Mouse (Mus musculus) neural tube, embryonic 12.5 days (tissue): Measurements from ENCODE around the gene Cpne5. TPM values are rescaled to one million over a fixed set of nuclear protein-coding genes. Genes with fewer than 3 reads are reported as not detected.

Source experiments
- ATAC-seq: fragments of 200-750 bp; cut with Nextera tagmentation; 2 replicates; pipeline ENCODE4 v1.8.0; 2017; ENCODE audit warnings: low read depth, mild to moderate bottlenecking, moderate TSS enrichment, moderate library complexity; ENCODE audit not compliant: low FRiP score
- H3K27ac ChIP-seq: fragments of 300-500 bp; sonication (generic); 2 replicates; pipeline ENCODE4 v1.5.1; 2016
- H3K27me3 ChIP-seq: fragments of 300-500 bp; sonication (generic); replicated peaks from 2 replicates; pipeline ENCODE4 v1.6.1; 2016; ENCODE audit warnings: mild to moderate bottlenecking
- H3K36me3 ChIP-seq: fragments of 300-500 bp; sonication (generic); 2 replicates; pipeline ENCODE4 v1.6.1; 2016; ENCODE audit warnings: mild to moderate bottlenecking
- H3K4me1 ChIP-seq: fragments of 300-500 bp; sonication (generic); 2 replicates; pipeline ENCODE4 v1.6.1; 2016
- H3K4me2 ChIP-seq: fragments of 300-500 bp; sonication (generic); replicated peaks from 2 replicates; pipeline ENCODE4 v1.6.1; 2016; ENCODE audit warnings: mild to moderate bottlenecking
- H3K4me3 ChIP-seq: fragments of 300-500 bp; sonication (generic); 2 replicates; pipeline ENCODE4 v1.5.1; 2016
- H3K9ac ChIP-seq: fragments of 300-500 bp; sonication (generic); 2 replicates; pipeline ENCODE4 v1.6.1; 2016; ENCODE audit warnings: mild to moderate bottlenecking
- H3K9me3 ChIP-seq: fragments of 300-500 bp; sonication (generic); 2 replicates; pipeline ENCODE4 v1.6.1; 2016; ENCODE audit warnings: mild to moderate bottlenecking
- WGBS: fragments of 180-500 bp; shearing (Covaris S2); methylation state at CpG from one replicate; pipeline ENCODE4 v1.1.7; 2016; 5-methylcytosine and 5-hydroxymethylcytosine counted together
- polyA plus RNA-seq: library from polyadenylated mRNA; unstranded; fragments of >200 nt; fragmentation: Nextera tagmentation; extraction: Ambion mirVana; gene quantifications from 2 replicates; pipeline ENCODE4 v1.2.1, GENCODE M21; 2016

Gene Cpne5
- polyA plus RNA-seq, 1 experiment from 2014 or later: 7.0 TPM

DNA sequence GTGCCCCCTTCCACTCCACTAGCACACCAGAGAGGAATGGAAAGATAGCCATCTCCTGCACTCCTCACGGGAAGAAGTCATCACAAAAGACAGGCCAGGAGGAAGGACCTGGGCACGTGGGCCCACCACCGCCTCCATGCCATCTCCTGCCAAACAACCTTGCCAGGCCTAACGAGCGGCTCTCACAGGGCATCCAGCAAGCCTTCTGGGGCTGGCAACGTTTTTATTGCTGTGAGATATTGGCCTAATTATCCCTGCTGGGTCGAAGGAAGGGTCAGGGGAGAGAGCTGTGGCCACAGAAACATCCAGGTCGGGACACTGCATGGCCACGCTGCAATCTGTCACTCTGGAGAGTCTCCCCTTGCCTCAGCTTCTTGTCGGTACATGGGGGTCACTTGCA lies 6.9 kb downstream of the Cpne5 start:
- H3K4me3 ChIP-seq: no peak overlapping the region
- no peaks in the 10 kb centered on the region for H3K9me3 ChIP-seq
- no peak overlapping the region for H3K27ac ChIP-seq
- peaks cover 5% of the 10 kb centered on the region for H3K27me3 ChIP-seq
- WGBS: 60% methylated on average over 10 of the region's 10 CpGs
- H3K4me1 ChIP-seq: no peaks in the 10 kb centered on the region
- H3K36me3 ChIP-seq: no peaks in the 10 kb centered on the region
- no peak overlapping the region for H3K4me2 ChIP-seq
- ATAC-seq: no peak
- no peak overlapping the region for H3K9ac ChIP-seq

- ATAC-seq: no peak
- WGBS: 79% methylated on average over 14 of the region's 14 CpGs
Measured at GRCm38 (mm10) chr17:29220631-29221030, 17.3 kb downstream of the Cpne5 start.

DNA sequence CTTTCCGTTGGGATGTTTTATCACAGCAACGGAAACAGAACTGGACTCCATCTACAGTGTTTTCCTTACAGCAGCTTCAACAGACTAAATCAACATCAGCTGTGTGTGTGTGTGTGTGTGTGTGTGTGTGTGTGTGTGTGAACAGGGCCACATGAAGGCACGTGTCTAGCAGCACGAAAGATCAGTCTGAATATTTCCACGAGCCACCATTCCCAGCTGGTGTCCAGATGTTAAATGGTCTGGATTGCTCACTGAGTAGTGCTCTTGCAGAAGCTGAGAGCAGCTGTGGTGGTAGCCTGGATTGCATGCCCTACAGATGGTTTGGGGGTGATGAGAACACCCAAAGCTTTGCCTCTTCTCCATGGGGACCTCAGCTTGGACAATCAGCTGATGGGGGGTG lies 19.9 kb downstream of the Cpne5 start:
- Histone ChIP-seq H3K4me2 (no peak overlapping the region), H3K27me3 (no peaks in the 10 kb centered on the region), H3K9me3 (no peaks in the 10 kb centered on the region), H3K27ac (no peak overlapping the region), H3K4me3 (no peak overlapping the region), H3K9ac (no peak overlapping the region), H3K4me1 (peaks cover 24% of the 10 kb centered on the region), H3K36me3 (no peaks in the 10 kb centered on the region)
- ATAC-seq: no peak
- 66% methylated on average over 5 of the region's 5 CpGs for WGBS

More at GRCm38 (mm10) chr17:29220631-29221030, 17.3 kb downstream of the Cpne5 start:
- Histone ChIP-seq H3K4me3 (no peak overlapping the region), H3K9ac (no peak overlapping the region), H3K9me3 (no peaks in the 10 kb centered on the region), H3K4me1 (peaks cover 4% of the 10 kb centered on the region), H3K4me2 (no peak overlapping the region), H3K36me3 (no peaks in the 10 kb centered on the region), H3K27ac (no peak overlapping the region), H3K27me3 (no peaks in the 10 kb centered on the region)

DNA sequence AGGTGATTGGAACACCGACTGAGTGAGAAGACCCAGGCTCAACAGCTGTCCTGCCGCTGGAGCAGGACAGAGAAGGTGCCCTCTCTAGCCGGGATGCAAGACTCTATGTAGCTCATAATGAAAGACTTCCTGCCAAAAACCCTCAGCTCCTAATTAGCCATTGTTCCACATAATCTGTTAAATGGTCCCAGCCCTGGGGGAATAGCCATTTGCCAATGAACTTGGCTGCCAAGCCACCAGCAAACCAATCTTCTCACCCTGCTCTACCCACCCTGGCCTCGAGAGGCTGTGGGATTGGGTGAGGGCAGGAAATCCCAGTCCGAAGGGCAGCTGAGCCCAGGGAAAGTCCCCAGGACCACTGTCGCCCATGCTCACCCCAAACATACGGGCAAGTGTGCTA lies 21.9 kb downstream of the Cpne5 start:
- H3K9ac ChIP-seq: no peak overlapping the region
- no peak overlapping the region for H3K4me2 ChIP-seq
- no peak overlapping the region for H3K4me3 ChIP-seq
- H3K27me3 ChIP-seq: no peaks in the 10 kb centered on the region
- H3K9me3 ChIP-seq: no peaks in the 10 kb centered on the region
- no peak overlapping the region for H3K27ac ChIP-seq
- no peak for ATAC-seq
- WGBS: 72% methylated on average over 7 of the region's 7 CpGs
- H3K4me1 ChIP-seq: peaks cover 26% of the 10 kb centered on the region
- H3K36me3 ChIP-seq: no peaks in the 10 kb centered on the region

DNA sequence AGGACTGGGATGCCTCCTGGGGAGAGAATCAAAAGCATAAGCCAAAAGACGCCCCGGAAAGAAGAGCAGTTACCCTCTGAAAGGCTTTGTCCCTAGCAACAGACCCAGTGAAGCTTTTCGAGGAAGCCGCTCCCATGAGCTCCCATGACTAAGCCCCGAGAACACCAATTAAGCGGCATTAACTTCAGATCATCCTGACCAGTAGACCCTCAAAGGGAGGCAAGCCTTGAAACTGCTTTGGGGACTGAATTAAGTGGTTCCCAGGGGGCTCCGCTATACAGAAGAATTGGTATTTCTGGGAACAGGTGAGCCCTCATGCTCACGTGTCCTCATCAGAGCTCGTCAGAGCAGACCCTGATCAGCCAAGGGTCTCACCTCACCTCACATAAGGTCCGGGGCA lies 23.3 kb downstream of the Cpne5 start:
- Histone ChIP-seq H3K4me3 (no peak overlapping the region), H3K27ac (no peak overlapping the region), H3K4me1 (peaks cover 26% of the 10 kb centered on the region), H3K9ac (no peak overlapping the region), H3K36me3 (no peaks in the 10 kb centered on the region), H3K4me2 (peak overlapping the region; percentile 49; the same call in 1 of the 2 replicates), H3K27me3 (no peaks in the 10 kb centered on the region), H3K9me3 (no peaks in the 10 kb centered on the region)
- ATAC-seq: no peak
- 28% methylated on average over 10 of the region's 10 CpGs for WGBS

DNA sequence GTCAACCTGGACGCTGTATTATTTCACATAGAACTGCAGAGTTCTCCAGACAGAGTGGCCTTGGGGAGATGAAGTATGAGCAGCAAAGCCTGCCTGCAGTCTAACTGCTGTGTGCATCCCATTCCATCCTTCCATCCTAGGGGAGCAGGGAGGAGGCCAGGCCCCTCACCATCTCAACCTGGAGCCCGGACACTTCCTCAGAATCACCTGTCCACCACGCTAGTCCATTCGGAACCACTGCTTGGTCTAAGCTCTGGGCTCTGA lies 23.8 kb downstream of the Cpne5 start:
- H3K27me3 ChIP-seq: no peaks in the 10 kb centered on the region
- H3K9ac ChIP-seq: no peak overlapping the region
- no peak overlapping the region for H3K27ac ChIP-seq
- H3K4me1 ChIP-seq: peaks cover 26% of the 10 kb centered on the region
- H3K9me3 ChIP-seq: no peaks in the 10 kb centered on the region
- ATAC-seq: no peak
- no peaks in the 10 kb centered on the region for H3K36me3 ChIP-seq
- 69% methylated on average over 4 of the region's 4 CpGs for WGBS
- H3K4me3 ChIP-seq: no peak overlapping the region
- peak overlapping the region; percentile 49 for H3K4me2 ChIP-seq

- 7% methylated on average over 12 of the region's 12 CpGs for WGBS
- Histone ChIP-seq H3K9ac (0 out of 2 replicates have a peak overlapping the region, but pooled peaks have one; percentile 19), H3K4me3 (no peak overlapping the region), H3K27me3 (no peaks in the 10 kb centered on the region), H3K27ac (peak overlapping the region; percentile 44), H3K9me3 (no peaks in the 10 kb centered on the region), H3K36me3 (no peaks in the 10 kb centered on the region), H3K4me2 (peak overlapping the region; percentile 49), H3K4me1 (peaks cover 26% of the 10 kb centered on the region)
- peak; percentile 76; the same call in 1 of the 2 replicates for ATAC-seq
Measured at GRCm38 (mm10) chr17:29213381-29214192, 24.4 kb downstream of the Cpne5 start.

- Histone ChIP-seq H3K27ac (no peak overlapping the region), H3K27me3 (no peaks in the 10 kb centered on the region), H3K9ac (no peak overlapping the region), H3K9me3 (no peaks in the 10 kb centered on the region), H3K4me2 (no peak overlapping the region), H3K4me3 (no peak overlapping the region), H3K36me3 (no peaks in the 10 kb centered on the region), H3K4me1 (peaks cover 26% of the 10 kb centered on the region)
- ATAC-seq: no peak
- 57% methylated on average over 7 of the region's 7 CpGs for WGBS
Measured at GRCm38 (mm10) chr17:29211836-29212235, 26.1 kb downstream of the Cpne5 start.

DNA sequence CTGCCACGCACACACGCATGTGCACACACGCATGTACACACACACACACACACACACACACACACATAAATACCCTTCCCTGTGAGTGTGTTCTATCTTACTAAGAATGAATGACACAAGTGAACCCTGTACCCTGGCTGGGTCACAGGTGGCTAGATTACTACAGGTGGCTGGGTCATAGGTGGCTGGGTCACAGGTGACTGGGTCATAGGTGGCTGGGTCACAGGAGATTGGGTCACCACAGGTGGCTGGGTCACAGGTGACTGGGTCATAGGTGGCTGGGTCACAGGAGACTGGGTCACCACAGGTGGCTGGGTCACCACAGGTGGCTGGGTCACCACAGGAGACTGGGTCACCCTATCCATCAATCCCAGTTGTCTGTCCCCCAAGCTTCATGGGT lies 27.9 kb downstream of the Cpne5 start:
- Histone ChIP-seq H3K9ac (no peak overlapping the region), H3K4me2 (no peak overlapping the region), H3K27ac (no peak overlapping the region), H3K4me1 (peaks cover 22% of the 10 kb centered on the region), H3K4me3 (no peak overlapping the region), H3K9me3 (no peaks in the 10 kb centered on the region), H3K36me3 (no peaks in the 10 kb centered on the region), H3K27me3 (no peaks in the 10 kb centered on the region)
- ATAC-seq: no peak
- WGBS: 97% methylated on average over 3 of the region's 3 CpGs

DNA sequence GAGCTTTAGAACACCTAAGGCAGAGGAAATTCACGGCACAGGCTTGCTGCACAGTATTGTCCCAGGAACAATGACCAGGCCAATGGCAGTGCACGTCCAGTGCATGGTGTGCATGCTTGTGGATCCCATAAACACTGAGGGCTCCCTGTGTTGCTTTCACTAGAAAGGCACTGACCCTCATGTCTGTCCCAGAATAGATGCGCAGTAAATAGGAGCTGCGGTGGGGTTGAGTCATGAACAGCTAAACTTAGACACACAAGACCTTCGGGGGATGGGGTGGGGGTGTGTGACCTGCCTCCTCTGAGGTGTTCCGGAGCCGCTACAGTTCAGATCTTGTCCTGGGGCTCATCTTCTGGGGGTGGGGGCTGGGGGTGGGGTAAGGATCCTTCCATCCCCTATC lies 31.9 kb downstream of the Cpne5 start:
- Histone ChIP-seq H3K4me1 (no peaks in the 10 kb centered on the region), H3K4me2 (no peak overlapping the region), H3K27me3 (no peaks in the 10 kb centered on the region), H3K9me3 (no peaks in the 10 kb centered on the region), H3K27ac (no peak overlapping the region), H3K36me3 (no peaks in the 10 kb centered on the region), H3K9ac (no peak overlapping the region), H3K4me3 (no peak overlapping the region)
- ATAC-seq: no peak
- WGBS: 77% methylated on average over 7 of the region's 7 CpGs

- no peak overlapping the region for H3K4me3 ChIP-seq
- no peak overlapping the region for H3K27ac ChIP-seq
- no peaks in the 10 kb centered on the region for H3K27me3 ChIP-seq
- H3K9ac ChIP-seq: no peak overlapping the region
- no peak for ATAC-seq
- WGBS: 82% methylated on average over 6 of the region's 6 CpGs
- H3K9me3 ChIP-seq: no peaks in the 10 kb centered on the region
- peaks cover 8% of the 10 kb centered on the region for H3K4me1 ChIP-seq
- H3K36me3 ChIP-seq: no peaks in the 10 kb centered on the region
- no peak overlapping the region for H3K4me2 ChIP-seq
Measured at GRCm38 (mm10) chr17:29202604-29203003, 35.4 kb downstream of the Cpne5 start.

GRCm38 (mm10) chr17:29199821-29200220 lies 38.1 kb downstream of the Cpne5 start:
- Histone ChIP-seq H3K4me2 (no peak overlapping the region), H3K4me3 (no peak overlapping the region), H3K9ac (no peak overlapping the region), H3K4me1 (peaks cover 8% of the 10 kb centered on the region), H3K36me3 (no peaks in the 10 kb centered on the region), H3K27me3 (no peaks in the 10 kb centered on the region), H3K27ac (no peak overlapping the region), H3K9me3 (no peaks in the 10 kb centered on the region)
- WGBS: 46% methylated on average over 6 of the region's 7 CpGs
- ATAC-seq: no peak

DNA sequence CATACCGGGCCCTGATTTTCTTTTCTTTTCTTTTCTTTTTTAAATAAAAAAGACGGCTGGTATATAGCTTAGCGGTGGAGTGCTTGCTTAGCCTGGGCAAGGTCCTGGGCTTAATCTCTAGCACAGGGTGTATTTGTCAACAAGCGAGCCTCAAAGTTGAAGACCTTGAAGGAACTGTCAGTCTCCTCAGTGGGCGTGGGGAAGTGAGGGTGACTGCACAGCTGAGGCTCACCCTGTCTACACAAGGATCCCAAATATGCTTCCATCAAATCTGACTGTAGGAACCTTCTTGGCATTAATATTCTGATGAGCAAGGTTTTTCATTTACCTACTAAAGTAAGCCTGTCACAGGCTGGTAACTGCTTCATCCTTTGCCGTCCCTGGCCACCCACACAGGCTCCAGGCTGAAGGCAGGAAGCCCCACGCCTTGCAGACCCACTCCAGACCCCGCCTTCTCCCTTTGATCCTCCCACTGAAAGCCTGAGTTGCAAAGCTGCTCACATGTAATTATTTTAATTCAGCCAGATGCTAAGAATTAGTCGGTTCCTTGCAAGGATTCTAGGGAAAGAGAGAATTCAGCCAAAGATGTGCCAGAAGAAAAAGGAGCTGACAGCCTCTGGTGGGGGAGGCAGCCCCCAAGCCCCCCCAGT lies 38.7 kb downstream of the Cpne5 start:
- Histone ChIP-seq H3K4me2 (no peak overlapping the region), H3K4me3 (no peak overlapping the region), H3K9ac (no peak overlapping the region), H3K27me3 (no peaks in the 10 kb centered on the region), H3K36me3 (no peaks in the 10 kb centered on the region), H3K27ac (no peak overlapping the region), H3K4me1 (peaks cover 8% of the 10 kb centered on the region), H3K9me3 (no peaks in the 10 kb centered on the region)
- WGBS: 26% methylated on average over 9 of the region's 9 CpGs
- no peak for ATAC-seq
